Mouse (Mus musculus) T-helper 2 cell (primary cell): Measurements from ENCODE around the gene Phtf2.
"Not testable (repeated sequence)": the region's sequence is repeated elsewhere in the genome, so short reads cannot be mapped to it uniquely, and the experiment has no call there.

Source experiments
- in situ Hi-C: fragments of 300-600 bp; cut with MboI, MseI; formaldehyde crosslinking; loops from one replicate; pipeline ENCODE4 v1.15.1; 2025; ENCODE audit warnings: high pct_unique_total_duplicates

Gene Phtf2

DNA sequence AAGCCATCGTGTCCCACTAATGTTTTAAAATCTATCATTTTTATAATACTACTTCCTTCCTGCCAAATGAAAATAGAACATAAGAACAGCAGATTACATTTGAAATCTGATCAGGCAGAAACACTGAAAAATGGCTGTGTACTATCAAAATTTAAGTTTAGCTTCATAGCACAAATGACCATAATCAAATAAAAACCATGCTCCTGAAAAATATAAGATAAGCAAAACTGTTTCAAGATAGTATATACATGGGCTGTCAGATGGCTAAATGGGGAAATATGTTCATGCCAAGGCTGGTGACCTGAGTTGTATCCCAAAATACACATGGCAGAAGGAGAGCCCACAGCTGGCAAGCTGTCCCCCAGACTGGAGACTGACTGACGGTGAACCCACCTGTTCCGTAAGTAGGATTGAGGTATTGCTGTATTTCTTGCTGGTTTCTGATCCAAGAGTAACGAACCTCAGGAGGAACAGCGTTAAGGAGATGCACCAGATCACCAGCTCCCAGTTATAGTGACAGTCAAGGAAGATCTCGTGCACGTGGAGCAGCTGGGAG lies 116.5 kb downstream of the Phtf2 start:
- in situ Hi-C loops = no loop called here

DNA sequence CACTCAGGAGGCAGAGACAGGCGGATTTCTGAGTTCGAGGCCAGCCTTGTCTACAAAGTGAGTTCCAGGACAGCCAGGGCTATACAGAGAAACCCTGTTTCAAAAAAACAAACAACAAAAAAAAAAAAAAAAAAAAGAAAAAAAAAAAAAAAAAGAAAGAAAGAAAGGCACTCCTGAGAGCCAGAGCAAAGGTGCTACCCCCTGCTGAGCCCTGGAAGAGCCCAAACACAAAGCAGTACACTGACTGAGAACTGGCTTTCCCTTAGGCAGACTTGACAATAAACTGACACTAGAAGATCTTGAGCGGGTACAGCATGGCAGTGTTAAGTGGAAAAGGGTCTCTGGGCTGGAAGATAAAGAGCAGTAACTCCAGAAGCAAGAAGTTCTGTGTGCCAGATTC lies 119.5 kb downstream of the Phtf2 start:
- in situ Hi-C loops = not testable (repeated sequence)

GRCm38 (mm10) chr5:20760368-20761162 lies 121.4 kb downstream of the Phtf2 start:
- in situ Hi-C loops = no loop called here

DNA sequence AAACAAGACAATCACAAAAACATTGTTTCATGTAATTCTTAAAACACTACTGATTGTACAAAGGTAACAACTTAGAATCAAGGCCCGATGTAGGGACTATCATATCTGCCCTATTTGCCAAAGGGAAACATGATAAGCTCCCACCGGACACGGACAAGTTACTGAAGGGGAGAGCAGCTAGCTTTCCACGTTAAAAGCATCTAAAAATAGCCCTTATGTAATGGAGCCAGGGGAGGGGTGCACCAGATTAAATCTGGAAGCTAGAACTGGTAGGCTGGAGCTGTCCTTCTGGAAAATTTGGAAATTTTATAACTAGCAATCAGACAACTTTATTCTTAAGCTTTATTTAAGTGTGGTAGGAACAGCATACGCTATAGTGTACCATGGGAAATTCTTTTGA lies 122.2 kb downstream of the Phtf2 start:
- in situ Hi-C loops = no loop called here

DNA sequence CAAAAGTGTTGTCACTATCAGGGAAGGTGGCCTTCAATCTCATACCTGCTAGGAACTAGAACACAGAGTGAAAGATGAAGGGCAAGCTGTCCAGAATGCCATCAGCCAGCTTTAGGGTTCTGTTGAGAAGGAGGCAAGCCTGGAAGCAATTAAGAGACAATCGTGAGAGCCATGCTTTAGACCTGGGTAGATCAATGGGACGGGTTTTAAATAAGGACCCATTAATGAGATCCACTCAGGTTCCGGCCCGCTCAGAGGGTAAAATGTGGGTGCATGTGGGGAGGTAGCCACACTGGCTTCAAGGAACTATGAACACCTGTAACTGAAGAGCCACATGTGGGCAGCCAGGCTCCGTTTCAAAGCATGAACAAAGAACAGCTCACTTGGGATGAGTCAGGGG lies 128.0 kb downstream of the Phtf2 start:
- in situ Hi-C loops = no loop called here

DNA sequence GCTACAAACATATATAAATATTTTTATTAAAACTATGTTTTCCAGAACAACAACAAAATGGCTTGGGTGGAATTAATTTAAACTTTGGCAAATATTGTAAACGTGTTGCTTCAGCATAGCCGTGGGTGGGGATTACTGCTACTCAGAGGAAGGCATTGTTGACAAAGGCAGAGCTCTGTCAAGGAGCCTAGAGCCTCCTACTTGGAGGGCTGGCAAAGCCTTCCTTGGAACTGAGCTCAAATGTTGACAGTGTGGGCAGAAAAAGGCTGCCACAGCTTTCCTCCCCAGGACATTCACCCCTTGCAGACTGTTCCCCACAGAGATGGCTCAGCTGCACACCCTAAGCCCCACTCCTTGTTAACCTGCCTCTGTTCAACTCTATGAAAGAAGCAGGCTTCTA lies 128.8 kb downstream of the Phtf2 start:
- in situ Hi-C loops = no loop called here

GRCm38 (mm10) chr5:20751696-20752095 lies 130.2 kb downstream of the Phtf2 start:
- in situ Hi-C loops = no loop called here

GRCm38 (mm10) chr5:20751000-20751399 lies 130.9 kb downstream of the Phtf2 start:
- in situ Hi-C loops = no loop called here

DNA sequence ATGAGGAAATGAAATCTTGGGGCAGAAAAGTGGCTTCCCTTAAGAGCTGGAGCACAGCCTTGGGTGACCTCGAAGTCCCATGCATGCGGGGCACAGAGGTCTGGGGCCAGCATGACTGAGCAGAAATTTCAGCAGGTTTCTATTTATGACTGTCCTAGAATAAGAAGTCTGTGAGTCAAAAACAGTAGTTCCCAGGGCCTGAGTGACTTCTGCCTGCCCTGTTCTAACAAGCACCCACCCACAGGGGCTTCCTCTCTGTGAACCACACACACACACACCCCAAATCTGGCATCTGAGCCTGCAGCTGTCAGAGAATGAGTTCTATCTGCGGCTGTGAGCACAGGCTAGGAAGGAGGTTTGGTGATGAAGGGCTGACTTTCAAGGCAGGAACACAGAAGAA lies 132.4 kb downstream of the Phtf2 start:
- in situ Hi-C loops = no loop called here

GRCm38 (mm10) chr5:20748856-20749255 lies 133.1 kb downstream of the Phtf2 start:
- in situ Hi-C loops = no loop called here

GRCm38 (mm10) chr5:20748142-20748541 lies 133.8 kb downstream of the Phtf2 start:
- in situ Hi-C loops = no loop called here

- in situ Hi-C loops = no loop called here
These were observed 140.0 kb downstream of the Phtf2 start for GRCm38 (mm10) chr5:20741936-20742335.

- in situ Hi-C loops = no loop called here
These were observed 140.7 kb downstream of the Phtf2 start for GRCm38 (mm10) chr5:20741193-20741592.

GRCm38 (mm10) chr5:20738795-20739194 lies 143.1 kb downstream of the Phtf2 start:
- in situ Hi-C loops = no loop called here

GRCm38 (mm10) chr5:20723226-20723625 lies 158.7 kb downstream of the Phtf2 start:
- in situ Hi-C loops = not testable (repeated sequence)

GRCm38 (mm10) chr5:20720201-20720900 lies 161.6 kb downstream of the Phtf2 start:
- in situ Hi-C loops = no loop called here

DNA sequence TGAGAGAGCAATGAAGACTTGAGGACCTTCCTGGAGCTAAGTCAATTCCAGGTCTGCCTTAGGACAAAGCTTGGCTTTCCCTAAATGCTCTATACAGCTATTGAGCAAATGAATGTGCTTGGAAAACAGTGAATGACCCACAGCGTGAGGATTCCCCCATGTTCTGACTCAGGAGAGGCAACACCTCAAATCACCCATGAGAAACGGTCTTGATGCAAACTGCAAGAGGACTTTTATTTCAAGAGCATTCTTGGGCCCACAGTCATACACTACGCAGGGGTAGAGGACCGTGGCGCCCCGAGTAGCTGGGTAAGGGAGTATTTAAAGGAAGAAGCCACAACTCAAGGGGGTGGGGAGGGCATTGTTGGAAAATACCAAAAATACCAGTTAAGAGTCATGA lies 165.9 kb downstream of the Phtf2 start:
- in situ Hi-C loops = not testable (repeated sequence)

- in situ Hi-C loops = not testable (repeated sequence)
These were observed 167.3 kb downstream of the Phtf2 start for GRCm38 (mm10) chr5:20714619-20715018.

DNA sequence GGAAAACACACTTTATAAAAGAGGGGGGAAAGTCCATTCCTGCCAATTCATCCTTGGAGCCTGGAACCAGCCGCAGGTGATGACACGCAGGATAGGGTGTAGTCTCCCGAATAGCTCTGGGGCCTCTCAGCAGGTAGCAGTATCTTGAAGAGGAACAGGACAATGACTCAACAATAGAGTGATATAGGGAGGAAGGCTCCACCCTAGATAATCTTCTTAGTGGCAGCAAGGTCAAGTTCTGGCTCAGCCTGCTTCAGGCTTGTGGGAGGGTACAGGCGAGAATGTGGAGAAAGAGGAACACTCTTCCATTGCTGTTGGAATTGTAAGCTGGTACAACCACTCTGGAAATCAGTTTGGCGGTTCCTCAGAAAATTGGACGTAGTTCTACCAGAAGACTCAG lies 171.1 kb downstream of the Phtf2 start:
- in situ Hi-C loops = not testable (repeated sequence)
